Mouse (Mus musculus) stomach, embryonic 15.5 days (tissue): ENCODE measurements at regions not wholly inside any gene's neighbourhood (a gene's known extent, or its start where the extent isn't known, plus 50 kb on each side); places are given as distances from the start of the nearest gene placed in this dataset. TPM values are rescaled to one million over a fixed set of nuclear protein-coding genes. Genes with fewer than 3 reads are reported as not detected.

Experiments
- microRNA-seq: library from miRNA; unstranded; fragments of <30 nt; microRNA quantifications from one replicate; pipeline ENCODE4, GENCODE M21; 2016

Small RNA genes lying in the stretch of these regions (microRNA-seq; reads per million reads assigned to microRNA genes)
- not detected for gene Mir6341
